Mouse (Mus musculus): ENCODE measurements around the gene Tmem30c.
A peak's percentile ranks its signal among the peaks of the same experiment; 100 is the strongest.

The Tmem30c gene

DNA sequence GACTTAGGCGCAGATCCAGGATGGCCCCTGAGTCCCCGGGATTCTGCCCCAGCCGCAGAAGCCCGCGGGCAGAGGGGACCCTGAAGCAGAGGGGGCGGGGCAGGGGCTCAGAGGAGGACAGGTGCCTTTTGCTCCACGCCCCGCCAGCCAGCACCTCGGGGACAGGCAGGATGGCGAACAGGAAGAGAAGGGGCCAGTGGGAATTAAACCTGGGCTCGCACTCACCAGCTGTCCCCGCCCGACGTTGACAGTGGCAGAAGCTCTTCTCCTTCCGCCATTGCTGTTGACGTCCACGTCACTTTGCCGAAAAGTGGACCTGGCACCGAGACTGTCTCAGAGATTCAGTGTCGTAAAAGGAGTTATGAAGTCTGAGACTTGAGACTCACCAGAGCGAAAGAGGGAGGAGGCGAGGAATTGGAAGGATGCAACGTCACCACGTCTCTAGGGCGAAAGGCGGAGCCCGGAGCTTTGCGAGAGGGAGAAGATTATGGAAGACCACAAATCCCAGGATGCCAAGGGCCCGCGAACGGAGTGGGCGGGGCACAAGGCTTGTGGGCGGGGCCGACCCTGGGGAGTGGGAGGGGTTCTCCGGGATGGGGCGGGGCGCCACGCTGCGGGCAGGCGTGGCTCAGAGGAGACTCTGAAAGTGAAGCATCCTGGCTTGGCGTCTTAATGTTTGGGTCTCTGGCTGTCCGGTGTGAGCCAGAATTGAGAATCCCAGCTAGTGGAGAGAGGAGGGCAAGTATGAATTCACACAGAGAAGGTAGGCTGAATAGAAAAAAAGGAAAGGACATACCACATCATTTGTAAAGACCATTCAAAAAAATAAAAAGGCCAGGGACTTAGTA is 61.4 kb downstream of the Tmem30c start, which contains the start of gene Tbc1d23:
TSS of gene Tbc1d23 (minus strand) at position 416 of the 848 bp plus-strand sequence.
- peak; percentile 92 for DNase-seq

DNA sequence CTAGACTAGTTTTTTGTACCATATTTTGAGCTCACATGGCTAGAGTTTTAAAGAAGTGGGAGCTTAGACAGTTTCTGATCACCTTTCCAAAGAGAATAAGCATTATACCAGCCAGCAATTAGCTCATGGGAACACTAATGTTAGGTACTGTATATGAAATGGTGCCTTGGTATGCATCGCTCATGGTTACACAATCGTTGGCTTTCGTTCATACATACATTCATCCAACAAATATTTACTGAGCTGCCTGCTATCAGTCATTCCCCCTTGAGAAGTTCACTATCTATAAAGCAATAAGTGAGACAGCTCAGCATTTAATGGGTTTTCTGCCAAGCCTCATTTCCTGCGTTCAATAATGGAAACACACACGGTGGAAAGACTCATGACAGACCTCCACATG is 66.2 kb downstream of the Tmem30c start:
- no peak for DNase-seq

DNA sequence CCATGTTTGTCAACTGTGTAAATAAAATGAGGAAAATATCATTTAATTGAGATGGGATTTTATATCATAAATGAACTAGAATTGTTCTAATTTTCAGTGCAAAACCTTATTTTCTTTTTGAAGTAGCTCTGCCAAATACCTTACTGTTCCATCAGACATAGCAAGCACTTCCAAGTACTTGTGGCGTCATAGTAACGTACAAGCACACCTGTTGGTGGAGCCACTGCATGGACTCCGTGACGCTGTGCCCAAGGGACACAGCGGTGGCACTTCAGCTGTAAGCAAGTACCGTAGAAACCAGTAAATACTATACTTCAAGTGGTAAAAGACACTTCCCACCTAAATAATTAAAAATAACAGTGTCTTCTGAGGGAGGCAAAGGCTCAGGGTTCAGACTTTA is 72.3 kb downstream of the Tmem30c start:
- no peak for DNase-seq
